Mouse (Mus musculus) MEL (cell line): ENCODE data around the gene Lrp6. TPM values are rescaled to one million over a fixed set of nuclear protein-coding genes. Genes with fewer than 3 reads are reported as not detected.

Source experiments
- DNase-seq: peaks from one replicate; pipeline ENCODE4 v3.0.0; 2011; ENCODE audit warnings: low read depth, low spot score
- H3K27ac ChIP-seq: 2 replicates; pipeline ENCODE4 v1.5.1; 2012; ENCODE audit warnings: low read depth, mild to moderate bottlenecking, control low read depth, low read length, moderate library complexity; ENCODE audit not compliant: control insufficient read depth
- H3K27me3 ChIP-seq, 2 experiments: fragments of 150-350 bp in 1 of 2; sonication (generic) in 1 of 2; 2 replicates each; pipeline ENCODE4 v1.6.1; 2012; ENCODE audit warnings: low read length in 2 of 2, mild to moderate bottlenecking in 2 of 2, improper control_type of control experiment in 1 of 2, moderate library complexity in 1 of 2; ENCODE audit not compliant: insufficient read depth in 2 of 2, control insufficient read depth in 1 of 2
- H3K36me3 ChIP-seq, 2 experiments: 2 replicates each; pipeline ENCODE4 v1.6.1; 2012 to 2014; ENCODE audit warnings: low read length in 2 of 2, improper control_type of control experiment in 1 of 2, inconsistent platforms in 1 of 2, mild to moderate bottlenecking in 1 of 2; ENCODE audit not compliant: insufficient read depth in 2 of 2, control insufficient read depth in 1 of 2
- H3K4me1 ChIP-seq, 2 experiments: fragments of 150-350 bp in 1 of 2; sonication (generic) in 1 of 2; 2 replicates each; pipeline ENCODE4 v1.6.1; 2012; ENCODE audit warnings: low read length in 2 of 2, improper control_type of control experiment in 1 of 2, mild to moderate bottlenecking in 1 of 2; ENCODE audit not compliant: insufficient read depth in 2 of 2, control insufficient read depth in 1 of 2
- H3K4me3 ChIP-seq, 2 experiments: fragments of 150-350 bp in 1 of 2; sonication (generic) in 1 of 2; 2 replicates each; pipeline ENCODE4 v1.5.1; 2012; ENCODE audit warnings: low read depth in 2 of 2, low read length in 2 of 2, mild to moderate bottlenecking in 2 of 2, moderate library complexity in 2 of 2, control low read depth in 1 of 2, improper control_type of control experiment in 1 of 2; ENCODE audit not compliant: control insufficient read depth in 1 of 2, insufficient read depth in 1 of 2
- H3K79me2 ChIP-seq: 2 replicates; pipeline ENCODE4 v1.6.1; 2012; ENCODE audit warnings: mild to moderate bottlenecking, low read length, moderate library complexity; ENCODE audit not compliant: control insufficient read depth, poor library complexity, insufficient read depth
- H3K9ac ChIP-seq: 2 replicates; pipeline ENCODE4 v1.6.1; 2012; ENCODE audit warnings: low read depth, mild to moderate bottlenecking, control low read depth, low read length, moderate library complexity; ENCODE audit not compliant: control insufficient read depth, poor library complexity, severe bottlenecking
- H3K9me3 ChIP-seq: fragments of 150-350 bp; sonication (generic); replicated peaks from 2 replicates; pipeline ENCODE4 v1.6.1; 2012; ENCODE audit warnings: mild to moderate bottlenecking, low read length, improper control_type of control experiment, moderate library complexity; ENCODE audit not compliant: insufficient read depth
- BHLHE40 ChIP-seq: IDR thresholded peaks from 2 replicates; pipeline ENCODE4 v1.6.1; 2012; ENCODE audit warnings: low read depth, mild to moderate bottlenecking, inconsistent platforms, low read length, improper control_type of control experiment, borderline replicate concordance
- CHD1 ChIP-seq: IDR thresholded peaks from 2 replicates; pipeline ENCODE4 v1.6.1; 2012; ENCODE audit warnings: low read depth, mild to moderate bottlenecking, inconsistent platforms, low read length, improper control_type of control experiment
- CHD2 ChIP-seq: IDR thresholded peaks from 2 replicates; pipeline ENCODE4 v1.6.1; 2011; ENCODE audit warnings: low read length, improper control_type of control experiment
- CTCF ChIP-seq, 3 experiments: IDR thresholded peaks in 2 of 3; conservative IDR thresholded peaks in 1 of 3; 2 replicates each; pipeline ENCODE4 v1.5.1; 2011 to 2012; ENCODE audit warnings: low read length in 3 of 3, low read depth in 2 of 3, mild to moderate bottlenecking in 2 of 3, improper control_type of control experiment in 1 of 3, inconsistent platforms in 1 of 3, mixed read lengths in 1 of 3, moderate library complexity in 1 of 3; ENCODE audit not compliant: control insufficient read depth in 1 of 3, insufficient read depth in 1 of 3, poor library complexity in 1 of 3, severe bottlenecking in 1 of 3
- ELF1 ChIP-seq: IDR thresholded peaks from 2 replicates; pipeline ENCODE4 v1.6.1; 2014; ENCODE audit warnings: low read depth, mild to moderate bottlenecking, inconsistent platforms, low read length, improper control_type of control experiment, moderate library complexity
- GABPA ChIP-seq: IDR thresholded peaks from 2 replicates; pipeline ENCODE4 v1.6.1; 2012; ENCODE audit warnings: low read depth, mild to moderate bottlenecking, inconsistent platforms, low read length, improper control_type of control experiment, moderate library complexity
- GATA1 ChIP-seq: IDR thresholded peaks from 2 replicates; pipeline ENCODE4 v1.6.1; 2011; ENCODE audit warnings: low read depth, low read length, improper control_type of control experiment
- MAFK ChIP-seq: IDR thresholded peaks from 2 replicates; pipeline ENCODE4 v1.6.1; 2011; ENCODE audit warnings: low read depth, mild to moderate bottlenecking, low read length, improper control_type of control experiment, borderline replicate concordance
- MAZ ChIP-seq: IDR thresholded peaks from 2 replicates; pipeline ENCODE4 v1.6.1; 2012; ENCODE audit warnings: low read depth, mild to moderate bottlenecking, inconsistent platforms, low read length, improper control_type of control experiment
- MEF2A ChIP-seq: IDR thresholded peaks from 2 replicates; pipeline ENCODE4 v1.6.1; 2014; ENCODE audit warnings: low read depth, mild to moderate bottlenecking, inconsistent platforms, low read length, improper control_type of control experiment; ENCODE audit not compliant: poor library complexity, insufficient replicate concordance, severe bottlenecking; ENCODE audit errors: extremely low read depth
- MYB ChIP-seq: IDR thresholded peaks from 2 replicates; pipeline ENCODE4 v1.6.1; 2011; ENCODE audit warnings: mild to moderate bottlenecking, low read depth, low read length, improper control_type of control experiment
- MYC ChIP-seq: IDR thresholded peaks from 2 replicates; pipeline ENCODE4 v1.6.1; 2011; ENCODE audit warnings: low read depth, mild to moderate bottlenecking, low read length, improper control_type of control experiment, moderate library complexity
- NELFE ChIP-seq: IDR thresholded peaks from 2 replicates; pipeline ENCODE4 v1.6.1; 2011; ENCODE audit warnings: low read depth, low read length, improper control_type of control experiment
- NRF1 ChIP-seq: IDR thresholded peaks from 2 replicates; pipeline ENCODE4 v1.6.1; 2014; ENCODE audit warnings: low read depth, mild to moderate bottlenecking, inconsistent platforms, low read length, improper control_type of control experiment, moderate library complexity; ENCODE audit not compliant: poor library complexity, insufficient read depth, severe bottlenecking
- POLR2A ChIP-seq, 2 experiments: IDR thresholded peaks; 2 replicates each; pipeline ENCODE4 v1.6.1; 2011 to 2012; ENCODE audit warnings: low read length in 2 of 2, mild to moderate bottlenecking in 2 of 2, control low read depth in 1 of 2, improper control_type of control experiment in 1 of 2, low read depth in 1 of 2, moderate library complexity in 1 of 2; ENCODE audit not compliant: control insufficient read depth in 1 of 2, insufficient read depth in 1 of 2, poor library complexity in 1 of 2
- RAD21 ChIP-seq: IDR thresholded peaks from 2 replicates; pipeline ENCODE4 v1.6.1; 2011; ENCODE audit warnings: mild to moderate bottlenecking, low read depth, low read length, improper control_type of control experiment
- RCOR1 ChIP-seq: IDR thresholded peaks from 2 replicates; pipeline ENCODE4 v1.6.1; 2012; ENCODE audit warnings: low read depth, mild to moderate bottlenecking, inconsistent platforms, low read length, improper control_type of control experiment
- SIN3A ChIP-seq: IDR thresholded peaks from 2 replicates; pipeline ENCODE4 v1.6.1; 2012; ENCODE audit warnings: low read length, improper control_type of control experiment, inconsistent platforms
- UBTF ChIP-seq: IDR thresholded peaks from 2 replicates; pipeline ENCODE4 v1.6.1; 2012; ENCODE audit warnings: low read depth, mild to moderate bottlenecking, inconsistent platforms, low read length, improper control_type of control experiment, moderate library complexity, borderline replicate concordance; ENCODE audit not compliant: insufficient read depth
- USF1 ChIP-seq: IDR thresholded peaks from 2 replicates; pipeline ENCODE4 v1.6.1; 2014; ENCODE audit warnings: low read depth, mild to moderate bottlenecking, inconsistent platforms, low read length, improper control_type of control experiment, moderate library complexity
- ZKSCAN1 ChIP-seq: IDR thresholded peaks from 2 replicates; pipeline ENCODE4 v1.6.1; 2012; ENCODE audit warnings: low read depth, mild to moderate bottlenecking, inconsistent platforms, low read length, improper control_type of control experiment, moderate library complexity
- ZNF384 ChIP-seq: IDR thresholded peaks from 2 replicates; pipeline ENCODE4 v1.6.1; 2012; ENCODE audit warnings: low read depth, mild to moderate bottlenecking, inconsistent platforms, low read length, improper control_type of control experiment
- polyA plus RNA-seq, 2 experiments: library from polyadenylated mRNA; stranded (reverse) in 1 of 2; unstranded in 1 of 2; fragments of >175 nt in 1 of 2; fragments of >200 nt in 1 of 2; gene quantifications; 2 replicates each; pipeline versions ENCODE4 v1.2.1 to v1.2.4; 2012; ENCODE audit warnings: low replicate concordance in 2 of 2, low read depth in 1 of 2; ENCODE audit not compliant: insufficient read length in 2 of 2, insufficient read depth in 1 of 2, missing spikeins in 1 of 2
- total RNA-seq: library from RNA; depleted of rRNA; stranded (reverse); fragments of 300-350 nt; gene quantifications from 2 replicates; pipeline ENCODE4 v1.2.3, GENCODE M21; 2012

Gene Lrp6
- total and polyA plus RNA-seq, 3 experiments: 13.1 to 25.7 (median 17.2) TPM

DNA sequence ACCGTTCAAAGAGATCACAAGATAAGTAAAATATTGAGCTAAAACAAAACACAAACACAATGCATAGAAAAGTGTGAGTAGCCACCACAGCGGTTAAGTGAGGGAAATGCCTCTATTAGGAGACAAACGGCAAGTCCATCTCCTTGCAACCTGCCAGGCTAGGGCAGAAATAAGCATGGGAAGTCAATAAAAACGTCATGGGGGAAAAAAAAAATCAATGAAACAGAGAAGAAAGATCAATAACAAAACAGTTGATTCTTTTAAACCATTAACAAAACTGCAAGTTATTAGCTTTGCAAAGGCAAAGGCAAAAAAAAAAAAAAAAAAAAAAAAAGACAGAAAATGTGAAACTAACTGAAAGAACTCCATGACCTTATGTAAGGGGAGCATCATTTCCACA is 49.6 kb downstream of the Lrp6 start:
- TF ChIP-seq BHLHE40: no peak
- no peak for TF ChIP-seq CTCF (IDR thresholded peaks at IDR 0.05 in 2 of 3, conservative IDR thresholded peaks at IDR 0.05 in 1 of 3; ENCODE audit: control insufficient read depth in 1 of 3, insufficient read depth in 1 of 3, low read depth in 2 of 3, low read length in 3 of 3, poor library complexity in 1 of 3, severe bottlenecking in 1 of 3)
- TF ChIP-seq MAFK: no peak
- TF ChIP-seq MEF2A: no peak
- TF ChIP-seq MAZ: no peak
- no peak for TF ChIP-seq MYC
- TF ChIP-seq MYB: no peak
- TF ChIP-seq ZNF384: no peak
- TF ChIP-seq CHD1: no peak
- no peak for TF ChIP-seq NRF1
- TF ChIP-seq ZKSCAN1: no peak
- no peak for TF ChIP-seq NELFE
- no peak for TF ChIP-seq SIN3A
- TF ChIP-seq RAD21: no peak
- TF ChIP-seq UBTF: no peak
- no peak for TF ChIP-seq RCOR1
- no peak for TF ChIP-seq POLR2A (IDR thresholded peaks at IDR 0.05; ENCODE audit: control insufficient read depth in 1 of 2, insufficient read depth in 1 of 2, low read depth in 1 of 2, low read length in 2 of 2, poor library complexity in 1 of 2)

DNA sequence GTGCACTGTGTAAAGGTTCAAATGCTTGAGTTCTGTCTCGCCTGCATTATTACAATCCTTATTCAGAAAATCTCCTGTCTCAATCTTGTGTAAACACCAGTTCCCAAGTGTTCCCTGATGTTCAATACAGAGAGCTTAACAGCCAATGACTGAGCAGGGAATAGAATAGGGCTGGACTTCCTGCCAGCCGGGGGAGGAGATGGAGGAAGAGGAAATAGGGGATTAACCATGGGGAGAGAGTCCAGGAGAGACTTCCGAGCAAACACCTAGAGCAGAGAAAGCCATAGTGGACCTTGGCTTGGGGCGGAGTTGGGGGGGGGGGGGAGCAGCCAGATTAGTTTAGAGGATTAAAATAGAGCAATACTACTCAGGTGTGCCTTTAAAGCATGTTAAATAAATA is 51.3 kb downstream of the Lrp6 start:
- peaks cover 0 to 5% of the 10 kb centered on the region in 2 experiments; a peak in 2 of 4 replicates for H3K36me3 ChIP-seq
- H3K9me3 ChIP-seq: no peaks in the 10 kb centered on the region
- TF ChIP-seq MYC (no peak), ELF1 (no peak), CHD2 (no peak), POLR2A (IDR thresholded peaks at IDR 0.05; ENCODE audit: control insufficient read depth in 1 of 2, insufficient read depth in 1 of 2, low read depth in 1 of 2, low read length in 2 of 2, poor library complexity in 1 of 2) (no peak), MAFK (no peak), GABPA (no peak), RCOR1 (no peak), GATA1 (no peak), USF1 (no peak)
- H3K79me2 ChIP-seq: peaks cover 3% of the 10 kb centered on the region; the same call in 1 of the 2 replicates
- H3K27me3 ChIP-seq: no peaks in the 10 kb centered on the region
- no peaks in the 10 kb centered on the region for H3K4me1 ChIP-seq
- H3K9ac ChIP-seq: no peak overlapping the region
- no peak for DNase-seq
- no peak overlapping the region for H3K4me3 ChIP-seq
- H3K27ac ChIP-seq: no peak overlapping the region

More for the DNA sequence above, 49.6 kb downstream of the Lrp6 start:
- Histone ChIP-seq H3K9ac (no peak overlapping the region), H3K27ac (no peak overlapping the region), H3K27me3 (no peaks in the 10 kb centered on the region), H3K36me3 (peaks cover 0 to 5% of the 10 kb centered on the region in 2 experiments; a peak in 2 of 4 replicates), H3K9me3 (no peaks in the 10 kb centered on the region), H3K79me2 (peaks cover 3% of the 10 kb centered on the region; the same call in 1 of the 2 replicates), H3K4me1 (no peaks in the 10 kb centered on the region), H3K4me3 (no peak overlapping the region)
- no peak for DNase-seq
